Mouse (Mus musculus) thymus, adult 2 months (tissue): ENCODE measurements around the gene Ntrk3.
A peak's percentile ranks its signal among the peaks of the same experiment; 100 is the strongest.

ENCODE experiments used
- CTCF ChIP-seq: fragments of 200-500 bp; IDR thresholded peaks from 2 replicates; pipeline ENCODE4 v1.5.1; 2012; ENCODE audit warnings: mild to moderate bottlenecking, control low read depth, low read length, moderate library complexity, borderline replicate concordance; ENCODE audit not compliant: control insufficient read depth, poor library complexity, insufficient read depth; ENCODE audit errors: extremely low read depth
- POLR2A ChIP-seq: fragments of 200-500 bp; IDR thresholded peaks from 2 replicates; pipeline ENCODE4 v1.6.1; 2012; ENCODE audit warnings: mild to moderate bottlenecking, low read length, control low read depth, moderate library complexity; ENCODE audit not compliant: control insufficient read depth, poor library complexity, insufficient read depth; ENCODE audit errors: extremely low read depth

DNA sequence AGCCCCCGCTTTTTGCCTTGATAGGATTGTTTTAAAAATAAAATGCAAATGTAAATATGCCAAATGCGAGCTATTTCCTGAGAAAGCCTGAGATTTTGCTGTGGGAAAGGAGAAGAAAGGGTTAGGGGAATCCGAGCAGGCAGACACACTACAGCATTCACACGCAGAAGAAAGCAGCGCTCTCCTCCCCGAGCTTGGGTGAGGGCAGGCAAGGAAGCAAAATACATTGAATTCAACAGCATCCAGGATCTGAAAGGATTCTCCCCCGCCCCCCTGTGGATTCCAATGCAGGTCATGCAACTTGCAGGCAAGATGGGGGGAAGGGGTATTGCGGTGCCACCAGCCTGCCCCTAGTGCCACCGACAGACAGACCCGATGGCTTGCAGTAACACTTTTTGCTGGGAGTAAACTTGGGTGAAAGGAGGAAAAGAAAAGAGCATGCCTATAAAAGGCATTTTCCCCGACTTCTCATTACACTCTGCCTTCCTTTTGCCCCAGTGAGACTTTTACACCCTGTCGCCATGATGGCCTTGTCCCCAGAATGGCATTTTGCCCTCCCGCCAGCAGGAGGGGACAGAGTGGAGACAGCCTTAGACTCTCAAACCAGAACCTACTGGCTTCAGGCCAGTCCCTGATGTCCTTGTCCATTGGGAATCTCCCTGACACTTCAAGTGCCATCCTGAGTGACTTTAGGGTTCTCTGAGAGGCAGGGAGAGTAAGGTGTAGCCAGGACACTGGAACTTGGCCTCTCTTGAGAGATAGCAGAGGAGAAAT is 158.2 kb downstream of the Ntrk3 start:
- TF ChIP-seq POLR2A (no peak), CTCF (peak; percentile 58; the same call in 1 of the 2 replicates)
